Mouse (Mus musculus) midbrain, embryonic 11.5 days (tissue): ENCODE measurements at regions not wholly inside any gene's neighbourhood (a gene's known extent, or its start where the extent isn't known, plus 50 kb on each side); places are given as distances from the start of the nearest gene placed in this dataset.

Experiments
- ATAC-seq: fragments of 200-750 bp; cut with Nextera tagmentation; 2 replicates; pipeline ENCODE4 v1.8.0; 2017; ENCODE audit warnings: moderate TSS enrichment, moderate library complexity; ENCODE audit not compliant: low FRiP score
- DNase-seq: peaks from one replicate; pipeline ENCODE4 v3.0.0; 2015; ENCODE audit warnings: low spot score; ENCODE audit errors: missing footprints
- H3K27ac ChIP-seq: fragments of 300-500 bp; sonication (generic); 2 replicates; pipeline ENCODE4 v1.5.1; 2014; ENCODE audit warnings: low read depth, low read length
- H3K27me3 ChIP-seq: fragments of 300-500 bp; sonication (generic); 2 replicates; pipeline ENCODE4 v1.6.1; 2014; ENCODE audit warnings: mild to moderate bottlenecking, low read length, moderate library complexity, mixed read lengths; ENCODE audit not compliant: control insufficient read depth, insufficient read depth
- H3K36me3 ChIP-seq: fragments of 300-500 bp; sonication (generic); 2 replicates; pipeline ENCODE4 v1.6.1; 2014; ENCODE audit warnings: mild to moderate bottlenecking, low read length, moderate library complexity, mixed read lengths; ENCODE audit not compliant: control insufficient read depth, insufficient read depth
- H3K4me1 ChIP-seq: fragments of 300-500 bp; sonication (generic); 2 replicates; pipeline ENCODE4 v1.6.1; 2014; ENCODE audit warnings: low read length; ENCODE audit not compliant: control insufficient read depth, insufficient read depth
- H3K4me2 ChIP-seq: fragments of 300-500 bp; sonication (generic); 2 replicates; pipeline ENCODE4 v1.6.1; 2014; ENCODE audit warnings: mild to moderate bottlenecking, moderate library complexity
- H3K4me3 ChIP-seq: fragments of 300-500 bp; sonication (generic); 2 replicates; pipeline ENCODE4 v1.5.1; 2014; ENCODE audit warnings: low read depth, low read length
- H3K9ac ChIP-seq: fragments of 300-500 bp; sonication (generic); 2 replicates; pipeline ENCODE4 v1.6.1; 2014; ENCODE audit warnings: low read length
- H3K9me3 ChIP-seq: fragments of 300-500 bp; sonication (generic); 2 replicates; pipeline ENCODE4 v1.6.1; 2016; ENCODE audit warnings: low read length; ENCODE audit not compliant: control insufficient read depth
- WGBS: fragments of 180-500 bp; shearing (Covaris S2); extraction: QIAGEN DNeasy Blood & Tissue Kit; methylation state at CpG from one replicate; pipeline ENCODE4 v1.1.7; 2014; 5-methylcytosine and 5-hydroxymethylcytosine counted together

DNA sequence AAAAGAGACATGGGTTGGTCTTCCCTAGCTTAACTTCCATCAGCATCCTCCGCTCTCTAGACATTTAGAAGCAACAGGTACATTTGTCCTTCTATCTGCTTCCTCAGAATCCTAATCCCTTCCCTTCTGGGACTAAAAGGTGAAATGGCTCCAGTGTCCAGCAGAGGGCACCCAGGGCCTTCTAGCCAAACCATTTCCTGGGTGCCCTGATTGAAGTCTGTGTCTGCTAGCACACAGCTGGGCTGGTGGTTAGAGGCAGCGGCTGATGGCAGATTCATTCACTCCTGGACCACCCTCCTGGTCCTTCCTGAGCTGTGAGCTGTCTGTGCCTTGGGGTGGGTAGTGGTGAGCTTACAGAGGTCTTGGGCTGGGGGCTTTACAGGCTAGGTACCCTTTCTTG, 76.5 kb upstream of the Col13a1 start:
- Histone ChIP-seq H3K4me3 (no peak overlapping the region), H3K9me3 (no peaks in the 10 kb centered on the region), H3K27me3 (no peaks in the 10 kb centered on the region), H3K27ac (no peak overlapping the region), H3K9ac (no peak overlapping the region), H3K36me3 (no peaks in the 10 kb centered on the region), H3K4me2 (no peak overlapping the region), H3K4me1 (no peaks in the 10 kb centered on the region)
- DNase-seq (peak; percentile 81), ATAC-seq (peak; percentile 55; the same call in 1 of the 2 replicates)
- whole genome bisulfite sequencing: 57% methylated on average over 2 of the region's 2 CpGs

DNA sequence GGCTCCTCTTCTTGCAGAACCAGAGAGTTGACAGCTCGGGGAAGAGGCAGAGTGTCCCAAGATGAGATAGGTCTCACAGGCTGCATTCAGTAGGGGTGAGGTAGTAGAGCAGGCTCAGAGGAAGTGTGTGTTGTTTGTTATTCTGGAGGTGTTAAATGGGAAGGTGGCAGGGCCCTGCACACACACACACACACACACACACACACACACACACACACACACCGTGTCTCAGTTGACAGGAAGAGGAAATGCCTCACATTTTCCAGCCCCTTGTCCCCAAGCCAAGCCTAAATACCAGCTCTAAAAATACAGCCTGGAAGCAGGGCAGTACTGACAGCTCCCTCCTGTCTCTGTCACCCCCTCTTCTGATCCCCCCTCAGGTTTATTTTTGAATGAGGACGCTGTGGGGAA, 70.9 kb upstream of the Col13a1 start:
- ATAC-seq (no peak), DNase-seq (peak; percentile 56)
- no peak overlapping the region for H3K4me3 ChIP-seq
- WGBS: 43% methylated on average over 2 of the region's 3 CpGs
- no peak overlapping the region for H3K27ac ChIP-seq
- H3K27me3 ChIP-seq: no peaks in the 10 kb centered on the region
- H3K9me3 ChIP-seq: no peaks in the 10 kb centered on the region
- no peaks in the 10 kb centered on the region for H3K4me1 ChIP-seq
- H3K9ac ChIP-seq: no peak overlapping the region
- no peaks in the 10 kb centered on the region for H3K36me3 ChIP-seq
- H3K4me2 ChIP-seq: no peak overlapping the region

DNA sequence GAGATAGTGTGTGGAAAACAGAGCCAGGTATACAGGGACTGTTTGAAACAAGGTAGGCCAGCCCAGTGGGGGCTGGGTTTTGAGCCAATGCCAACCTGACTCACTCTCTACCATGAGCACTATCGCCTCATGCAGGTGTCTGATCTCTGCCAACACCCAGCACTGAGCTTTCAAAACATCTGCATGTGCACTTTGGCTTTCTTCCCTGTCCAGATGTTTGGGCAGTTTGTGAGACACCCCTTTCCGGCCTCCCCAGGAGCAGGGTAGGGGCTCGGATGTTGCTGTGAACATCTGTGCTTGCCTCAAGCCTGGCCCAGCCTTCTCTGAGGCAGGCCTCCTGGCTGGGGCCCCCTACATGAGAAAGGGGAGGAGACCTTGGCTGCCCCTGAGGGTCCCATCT, 65.5 kb upstream of the Col13a1 start:
- Histone ChIP-seq H3K4me2 (no peak overlapping the region), H3K27me3 (no peaks in the 10 kb centered on the region), H3K9me3 (peaks cover 5% of the 10 kb centered on the region; the same call in 1 of the 2 replicates), H3K9ac (no peak overlapping the region), H3K27ac (no peak overlapping the region), H3K4me3 (no peak overlapping the region), H3K4me1 (no peaks in the 10 kb centered on the region), H3K36me3 (no peaks in the 10 kb centered on the region)
- DNase-seq (no peak), ATAC-seq (no peak)
- 79% methylated on average over 3 of the region's 3 CpGs for WGBS

DNA sequence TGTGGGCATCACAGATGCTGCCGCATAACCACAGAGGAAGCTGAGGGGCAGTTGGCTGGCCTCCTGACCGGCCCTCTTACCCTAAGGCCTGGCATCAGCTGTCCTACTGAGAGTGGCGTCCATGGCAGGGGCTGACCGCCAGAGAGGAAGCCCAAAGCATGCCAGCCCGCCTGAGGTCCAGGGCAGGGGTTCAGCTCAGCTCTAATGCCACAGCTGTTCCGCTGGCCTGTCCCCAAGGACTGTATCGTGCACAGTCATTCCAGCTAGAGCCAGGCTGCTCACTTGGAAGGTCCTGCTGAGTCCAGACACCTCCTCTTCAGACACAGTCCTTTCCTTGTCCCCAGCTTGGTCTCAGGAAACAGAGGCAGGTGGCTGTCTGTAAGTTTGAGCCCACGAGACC, 61.0 kb upstream of the Col13a1 start:
- 88% methylated on average over 8 of the region's 8 CpGs for WGBS
- H3K36me3 ChIP-seq: no peaks in the 10 kb centered on the region
- no peak for ATAC-seq

DNA sequence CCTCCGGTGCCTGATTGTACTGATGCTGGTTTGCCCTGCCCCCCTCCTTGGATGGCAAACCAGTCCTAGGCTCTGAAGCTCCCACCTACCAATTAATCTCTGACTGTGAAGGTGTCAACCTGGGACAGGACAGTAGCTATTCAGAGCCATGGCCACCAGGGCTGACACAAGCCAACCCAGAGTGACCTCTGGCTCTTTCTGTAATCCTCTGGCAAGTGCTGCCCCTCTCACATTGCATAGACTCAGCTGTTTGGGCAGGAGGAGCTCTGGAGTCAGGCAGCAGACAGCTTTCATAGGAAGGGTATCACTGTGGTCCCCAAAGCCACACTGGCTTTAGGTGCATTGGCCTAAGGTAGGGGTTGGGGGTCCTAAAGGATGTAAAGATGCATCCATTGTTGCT, 59.7 kb upstream of the Col13a1 start:
- no peak overlapping the region for H3K4me3 ChIP-seq
- no peaks in the 10 kb centered on the region for H3K27me3 ChIP-seq
- ATAC-seq: no peak
- H3K36me3 ChIP-seq: no peaks in the 10 kb centered on the region
- no peaks in the 10 kb centered on the region for H3K4me1 ChIP-seq
- H3K9ac ChIP-seq: no peak overlapping the region
- peaks cover 5% of the 10 kb centered on the region; the same call in 1 of the 2 replicates for H3K9me3 ChIP-seq
- H3K4me2 ChIP-seq: no peak overlapping the region
- 81% methylated on average over 1 of the region's 1 CpGs for WGBS
- DNase-seq: peak; percentile 57
- H3K27ac ChIP-seq: no peak overlapping the region

More for the DNA sequence above, 61.0 kb upstream of the Col13a1 start:
- Histone ChIP-seq H3K4me1 (no peaks in the 10 kb centered on the region), H3K9me3 (peaks cover 5% of the 10 kb centered on the region; the same call in 1 of the 2 replicates), H3K4me3 (no peak overlapping the region), H3K9ac (no peak overlapping the region), H3K27ac (no peak overlapping the region), H3K4me2 (no peak overlapping the region), H3K27me3 (no peaks in the 10 kb centered on the region)
- DNase-seq: peak; percentile 47

DNA sequence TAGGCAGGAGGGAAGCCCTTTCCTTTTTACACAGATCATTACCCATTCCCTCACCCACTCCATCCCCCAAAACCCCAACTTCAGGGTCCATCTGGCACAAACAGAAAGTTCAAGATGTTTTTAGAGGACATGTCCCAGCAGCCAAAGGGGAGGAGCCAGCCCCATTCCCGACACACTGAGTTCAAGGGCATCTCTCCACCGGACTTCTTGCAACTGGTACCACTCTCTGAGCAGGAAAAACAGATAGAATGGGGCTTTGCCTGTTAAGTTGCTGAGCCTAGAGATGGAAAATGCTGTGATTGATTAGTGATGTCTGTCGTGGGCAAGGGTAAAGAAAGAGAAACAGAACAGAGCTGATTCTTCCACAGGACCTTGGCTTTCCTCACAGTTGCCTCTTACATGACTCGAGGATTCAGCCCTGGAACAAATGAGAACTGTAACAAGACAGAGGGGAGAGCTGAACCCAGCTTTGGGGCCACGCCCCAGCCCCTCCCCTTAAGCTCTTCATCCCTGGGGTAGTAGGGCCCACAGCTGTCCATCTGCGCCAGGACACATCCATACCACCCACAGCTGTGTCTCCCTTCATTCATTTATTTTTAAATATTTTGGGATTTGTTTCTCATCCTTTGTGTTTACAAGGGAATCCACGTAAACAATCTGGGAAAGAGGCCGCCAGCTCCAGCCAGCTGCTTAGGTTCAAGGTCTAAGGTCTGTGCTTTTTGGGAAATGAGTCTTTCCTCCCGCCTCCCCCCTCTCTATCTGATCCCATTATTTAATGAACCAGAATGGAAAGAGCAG, 58.7 kb upstream of the Col13a1 start:
- Histone ChIP-seq H3K27ac (no peak overlapping the region), H3K9me3 (peaks cover 5% of the 10 kb centered on the region; the same call in 1 of the 2 replicates), H3K9ac (no peak overlapping the region), H3K4me2 (no peak overlapping the region), H3K36me3 (no peaks in the 10 kb centered on the region), H3K4me3 (no peak overlapping the region), H3K4me1 (no peaks in the 10 kb centered on the region), H3K27me3 (no peaks in the 10 kb centered on the region)
- DNase-seq (peak; percentile 77), ATAC-seq (no peak)
- 76% methylated on average over 9 of the region's 9 CpGs for WGBS

DNA sequence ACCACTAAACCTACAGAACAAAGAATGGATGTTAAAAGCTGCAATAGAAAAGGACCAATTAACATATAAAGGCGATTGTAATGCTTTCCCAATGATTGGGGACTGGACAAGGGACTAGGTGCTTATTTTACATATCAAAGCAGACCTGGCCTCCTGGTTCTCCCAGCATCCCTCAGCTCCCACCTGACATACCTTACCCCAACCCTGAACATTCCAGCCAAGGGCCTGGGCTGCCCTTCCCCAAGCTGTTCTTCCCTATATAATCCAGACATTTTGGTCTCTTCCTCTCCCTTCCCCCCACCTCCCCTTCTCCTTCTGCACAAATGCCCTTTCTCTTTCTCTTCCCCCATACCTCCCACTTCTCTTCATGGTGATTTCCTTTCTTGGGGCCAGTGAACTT, 57.9 kb upstream of the Col13a1 start:
- H3K27ac ChIP-seq: no peak overlapping the region
- no peak overlapping the region for H3K4me3 ChIP-seq
- H3K36me3 ChIP-seq: no peaks in the 10 kb centered on the region
- no peak overlapping the region for H3K9ac ChIP-seq
- no peaks in the 10 kb centered on the region for H3K27me3 ChIP-seq
- no peaks in the 10 kb centered on the region for H3K4me1 ChIP-seq
- H3K4me2 ChIP-seq: no peak overlapping the region
- DNase-seq (no peak), ATAC-seq (no peak)
- peaks cover 5% of the 10 kb centered on the region; the same call in 1 of the 2 replicates for H3K9me3 ChIP-seq
- 48% methylated on average over 1 of the region's 1 CpGs for WGBS

DNA sequence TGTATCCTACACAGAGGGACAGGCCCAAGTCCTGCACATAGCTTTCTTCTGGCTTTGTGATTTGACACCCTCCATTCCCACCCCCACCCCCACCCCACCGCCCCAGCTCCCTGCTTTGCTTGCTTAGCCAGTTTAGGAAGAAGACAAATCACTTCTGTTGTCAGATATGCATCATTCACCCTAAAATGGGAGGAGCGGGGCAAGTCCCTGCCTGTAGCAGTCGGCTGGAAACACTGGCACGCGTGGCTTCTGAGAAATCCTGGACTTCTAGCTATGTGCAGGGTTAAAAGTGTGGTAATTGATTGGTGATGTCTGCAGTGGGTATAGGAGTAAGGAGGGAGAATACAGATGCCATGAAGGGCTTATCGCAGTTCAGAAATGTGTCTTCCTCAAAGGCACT, 55.4 kb upstream of the Col13a1 start:
- WGBS: 84% methylated on average over 6 of the region's 6 CpGs
- H3K4me2 ChIP-seq: no peak overlapping the region

DNA sequence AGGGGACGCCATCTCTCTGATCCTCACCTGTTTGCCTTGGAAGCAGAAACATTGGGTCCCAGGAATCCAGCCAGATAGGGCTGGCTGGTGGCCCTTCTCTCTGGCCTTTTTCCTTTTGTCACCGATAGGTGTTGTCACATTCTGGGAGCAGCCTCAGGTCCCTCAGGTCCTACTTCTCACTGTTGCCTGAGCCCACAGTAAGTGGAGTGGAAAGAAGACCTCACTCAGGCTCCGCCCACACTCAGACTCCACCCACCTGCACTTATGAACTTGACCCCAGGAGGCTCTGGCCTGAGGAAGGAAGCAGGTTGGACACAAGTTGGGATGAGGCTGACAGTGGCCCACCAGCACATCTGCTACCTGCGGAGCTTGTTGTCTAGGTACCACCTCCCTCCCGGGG, 54.8 kb upstream of the Col13a1 start:
- ATAC-seq (no peak), DNase-seq (peak; percentile 70)
- H3K27ac ChIP-seq: no peak overlapping the region
- H3K4me3 ChIP-seq: no peak overlapping the region
- no peaks in the 10 kb centered on the region for H3K9me3 ChIP-seq
- no peaks in the 10 kb centered on the region for H3K36me3 ChIP-seq
- H3K4me2 ChIP-seq: no peak overlapping the region
- H3K27me3 ChIP-seq: no peaks in the 10 kb centered on the region
- no peak overlapping the region for H3K9ac ChIP-seq
- H3K4me1 ChIP-seq: no peaks in the 10 kb centered on the region
- 86% methylated on average over 5 of the region's 5 CpGs for WGBS

More for the DNA sequence above, 55.4 kb upstream of the Col13a1 start:
- H3K9ac ChIP-seq: no peak overlapping the region
- H3K4me3 ChIP-seq: no peak overlapping the region
- no peaks in the 10 kb centered on the region for H3K9me3 ChIP-seq
- H3K4me1 ChIP-seq: no peaks in the 10 kb centered on the region
- DNase-seq (peak; percentile 35), ATAC-seq (no peak)
- no peaks in the 10 kb centered on the region for H3K36me3 ChIP-seq
- no peak overlapping the region for H3K27ac ChIP-seq
- no peaks in the 10 kb centered on the region for H3K27me3 ChIP-seq
